Mouse (Mus musculus) heart, adult 2 months (tissue): ENCODE results near the gene Nudt1. TPM values are rescaled to one million over a fixed set of nuclear protein-coding genes. Genes with fewer than 3 reads are reported as not detected.

ENCODE experiments used
- DNase-seq, 2 experiments: peaks; one replicate each; pipeline ENCODE4 v3.0.0; 2021
- H3K27ac ChIP-seq: fragments of 200-600 bp; 2 replicates; pipeline ENCODE4 v1.8.1; 2022
- H3K27me3 ChIP-seq: fragments of 200-500 bp; 2 replicates; pipeline ENCODE4 v1.6.1; 2012; ENCODE audit warnings: mild to moderate bottlenecking, low read length, inconsistent platforms, mixed read lengths; ENCODE audit not compliant: control insufficient read depth, insufficient read depth
- H3K36me3 ChIP-seq: fragments of 200-500 bp; 2 replicates; pipeline ENCODE4 v1.6.1; 2012; ENCODE audit warnings: low read length, inconsistent platforms; ENCODE audit not compliant: control insufficient read depth, insufficient read depth
- H3K4me1 ChIP-seq: fragments of 200-500 bp; 2 replicates; pipeline ENCODE4 v1.6.1; 2011; ENCODE audit warnings: low read length; ENCODE audit not compliant: control insufficient read depth, insufficient read depth
- H3K4me3 ChIP-seq: fragments of 200-600 bp; 2 replicates; pipeline ENCODE4 v1.8.1; 2022
- H3K79me2 ChIP-seq: fragments of 200-500 bp; replicated peaks from 2 replicates; pipeline ENCODE4 v1.6.1; 2012; ENCODE audit warnings: mild to moderate bottlenecking, inconsistent platforms, low read length, moderate library complexity, mixed read lengths; ENCODE audit not compliant: control insufficient read depth, insufficient read depth
- H3K9ac ChIP-seq: fragments of 200-500 bp; 2 replicates; pipeline ENCODE4 v1.6.1; 2012; ENCODE audit warnings: low read depth, mild to moderate bottlenecking, control low read depth, inconsistent platforms, low read length, mixed read lengths
- CTCF ChIP-seq: fragments of 200-600 bp; IDR thresholded peaks from 2 replicates; pipeline ENCODE4 v1.8.1; 2022; ENCODE audit warnings: antibody characterized with exemption, mild to moderate bottlenecking, moderate library complexity
- EP300 ChIP-seq: fragments of 200-500 bp; IDR thresholded peaks from 2 replicates; pipeline ENCODE4 v1.6.1; 2011; ENCODE audit warnings: low read depth, low read length, control low read depth; ENCODE audit not compliant: insufficient read depth
- POLR2A ChIP-seq: fragments of 200-500 bp; IDR thresholded peaks from 2 replicates; pipeline ENCODE4 v1.6.1; 2011; ENCODE audit warnings: mild to moderate bottlenecking, low read depth, low read length, control low read depth; ENCODE audit not compliant: insufficient read depth
- WGBS: fragments of 180-500 bp; shearing (Covaris S2); methylation state at CpG from one replicate; pipeline ENCODE4 v1.1.7; 2018; 5-methylcytosine and 5-hydroxymethylcytosine counted together
- intact Hi-C: fragments of 180-260 bp; cut with DNase I; formaldehyde crosslinking; loops from one replicate; pipeline ENCODE4 v1.15.1; 2025
- polyA plus RNA-seq: library from polyadenylated mRNA; depleted of rRNA; stranded (reverse); fragments of >200 nt; gene quantifications from 2 replicates; pipeline ENCODE4 v1.2.3, GENCODE M21; 2012
- total RNA-seq, 2 experiments: library from RNA; stranded (reverse); gene quantifications; 2 replicates each; pipeline ENCODE4 v1.2.3; 2021

Nudt1 gene
- total and polyA plus RNA-seq, 3 experiments, result 6.5 to 10.0 (median 8.7) TPM

GRCm38 (mm10) chr5:140332519-140332918 lies 11.1 kb downstream of the Nudt1 start:
- no peak overlapping the region for H3K9ac ChIP-seq
- H3K27ac ChIP-seq, result no peak overlapping the region
- no peaks in the 10 kb centered on the region for H3K36me3 ChIP-seq
- 63% methylated on average over 4 of the region's 4 CpGs for WGBS
- intact Hi-C loops, result loop anchor here (5.0 kb wide), 1 partner anchor 55 kb away; the partner anchor contains the start of gene Snx8
- H3K27me3 ChIP-seq, result no peaks in the 10 kb centered on the region
- no peak overlapping the region for H3K4me3 ChIP-seq
- DNase-seq, result no peak
- H3K4me1 ChIP-seq, result peaks cover 3% of the 10 kb centered on the region
- no peak for TF ChIP-seq EP300
- no peak for TF ChIP-seq CTCF
- TF ChIP-seq POLR2A, result no peak
- no peaks in the 10 kb centered on the region for H3K79me2 ChIP-seq

GRCm38 (mm10) chr5:140333631-140334030 lies 12.2 kb downstream of the Nudt1 start:
- 46% methylated on average over 2 of the region's 2 CpGs for WGBS
- Histone ChIP-seq H3K4me1 (peaks cover 3% of the 10 kb centered on the region), H3K4me3 (no peak overlapping the region), H3K9ac (no peak overlapping the region), H3K36me3 (no peaks in the 10 kb centered on the region), H3K79me2 (no peaks in the 10 kb centered on the region), H3K27me3 (no peaks in the 10 kb centered on the region), H3K27ac (no peak overlapping the region)
- intact Hi-C loops, result loop anchor here (5.0 kb wide), 1 partner anchor 54 kb away; the partner anchor contains the start of gene Snx8
- no peak for DNase-seq
- TF ChIP-seq CTCF (peak; percentile 41), EP300 (no peak)

GRCm38 (mm10) chr5:140336680-140337079 lies 15.2 kb downstream of the Nudt1 start:
- TF ChIP-seq EP300, result no peak
- TF ChIP-seq CTCF, result peak; percentile 97
- intact Hi-C loops, result loop anchor here (1.0 to 5.0 kb wide), 2 partner anchors 76 to 498 kb away; no protein-coding TSS in a partner anchor
- Histone ChIP-seq H3K27ac (no peak overlapping the region), H3K36me3 (no peaks in the 10 kb centered on the region), H3K79me2 (no peaks in the 10 kb centered on the region), H3K27me3 (no peaks in the 10 kb centered on the region), H3K4me3 (no peak overlapping the region), H3K9ac (no peak overlapping the region), H3K4me1 (no peaks in the 10 kb centered on the region)
- DNase-seq, result no peak
- 80% methylated on average over 1 of the region's 1 CpGs for WGBS

GRCm38 (mm10) chr5:140338779-140339178 lies 17.3 kb downstream of the Nudt1 start:
- no peak overlapping the region for H3K9ac ChIP-seq
- no peaks in the 10 kb centered on the region for H3K27me3 ChIP-seq
- no peaks in the 10 kb centered on the region for H3K36me3 ChIP-seq
- no peak for TF ChIP-seq POLR2A
- 0 out of 2 replicates have a peak, but pooled peaks have one; percentile 11 for TF ChIP-seq CTCF
- no peak for DNase-seq
- no peaks in the 10 kb centered on the region for H3K4me1 ChIP-seq
- H3K27ac ChIP-seq, result no peak overlapping the region
- WGBS, result 94% methylated on average over 4 of the region's 4 CpGs
- intact Hi-C loops, result loop anchor here (5.0 kb wide), 1 partner anchor 74 kb away; no protein-coding TSS in a partner anchor
- H3K4me3 ChIP-seq, result no peak overlapping the region
- H3K79me2 ChIP-seq, result no peaks in the 10 kb centered on the region

GRCm38 (mm10) chr5:140339836-140340235 lies 18.4 kb downstream of the Nudt1 start:
- intact Hi-C loops, result loop anchor here (5.0 kb wide), 1 partner anchor 72 kb away; no protein-coding TSS in a partner anchor
- H3K9ac ChIP-seq, result no peak overlapping the region
- H3K36me3 ChIP-seq, result no peaks in the 10 kb centered on the region
- no peak for TF ChIP-seq EP300
- no peak for TF ChIP-seq POLR2A
- TF ChIP-seq CTCF, result no peak
- no peaks in the 10 kb centered on the region for H3K4me1 ChIP-seq
- H3K4me3 ChIP-seq, result no peak overlapping the region
- WGBS, result 75% methylated on average over 3 of the region's 3 CpGs
- no peak overlapping the region for H3K27ac ChIP-seq
- H3K79me2 ChIP-seq, result no peaks in the 10 kb centered on the region
- no peak for DNase-seq
- H3K27me3 ChIP-seq, result no peaks in the 10 kb centered on the region

- TF ChIP-seq EP300 (no peak), CTCF (peak; percentile 22; the same call in 1 of the 2 replicates)
- 84% methylated on average over 4 of the region's 4 CpGs for WGBS
- no peaks in the 10 kb centered on the region for H3K36me3 ChIP-seq
- DNase-seq, result no peak
- H3K79me2 ChIP-seq, result no peaks in the 10 kb centered on the region
- intact Hi-C loops, result no loop called here
- H3K9ac ChIP-seq, result no peak overlapping the region
- no peaks in the 10 kb centered on the region for H3K27me3 ChIP-seq
- H3K4me3 ChIP-seq, result no peak overlapping the region
- no peaks in the 10 kb centered on the region for H3K4me1 ChIP-seq
- no peak overlapping the region for H3K27ac ChIP-seq
Observed at GRCm38 (mm10) chr5:140342880-140343279, 21.4 kb downstream of the Nudt1 start.
